In the genomic region with DNA sequence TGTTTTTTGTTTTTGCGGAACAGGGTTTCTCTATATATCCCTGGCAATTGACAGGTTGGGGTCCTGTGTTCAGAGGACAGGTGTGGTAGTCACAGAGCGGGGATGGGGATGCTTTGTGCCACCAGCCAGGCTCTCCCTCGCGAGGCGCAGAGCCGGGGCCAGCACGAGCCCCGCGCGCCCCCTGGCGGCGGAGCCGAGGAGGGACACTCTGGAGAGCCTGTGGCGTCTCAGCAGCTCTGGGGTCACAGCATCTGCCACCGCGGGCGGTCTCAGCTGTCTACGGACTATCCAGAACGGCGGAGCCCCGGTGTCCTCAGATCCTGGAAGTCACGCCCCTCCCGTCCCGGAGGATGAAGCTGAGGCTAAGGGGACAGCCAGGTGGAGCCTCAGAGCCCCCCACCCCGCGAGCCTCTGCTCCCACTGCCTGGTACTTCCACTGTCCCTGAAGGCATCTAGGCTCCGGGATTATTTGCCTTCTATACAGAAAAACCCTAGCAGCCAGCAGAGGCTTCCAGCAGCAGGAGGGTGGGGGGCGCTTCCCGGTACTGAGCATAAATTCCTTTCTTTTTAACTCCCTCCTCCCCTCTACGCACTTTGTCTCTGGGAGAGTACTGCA, we compare ENCODE assay signal across 8 mouse cellular contexts.
A peak's percentile ranks its signal among the peaks of the same experiment; 100 is the strongest.
DNase-seq lines count a peak whose midpoint lies in the region; ATAC-seq and TF ChIP-seq lines count a peak whose summit lies in the region.

No protein-coding gene starts in this region.

- H3K79me2 ChIP-seq in heart, adult 2 months (replicated peaks; ENCODE audit: control insufficient read depth, insufficient read depth, low read length): no peaks in the 10 kb centered on the region

- H3K36me3 ChIP-seq in embryonic facial prominence, embryonic 12.5 days: no peaks in the 10 kb centered on the region
- H3K36me3 ChIP-seq in heart, adult 2 months (ENCODE audit: control insufficient read depth, insufficient read depth, low read length): no peaks in the 10 kb centered on the region
- H3K36me3 ChIP-seq in limb, embryonic 14.5 days (ENCODE audit: control insufficient read depth, insufficient read depth, low read length): no peaks in the 10 kb centered on the region
- no peaks in the 10 kb centered on the region for H3K36me3 ChIP-seq in midbrain, embryonic 16.5 days (ENCODE audit: control insufficient read depth, insufficient read depth, low read length)

- peak; percentile 85 to 88 for DNase-seq in B cell, adult 2 months
- peak; percentile 81 for DNase-seq in adrenal gland, postnatal 25 days
- DNase-seq in heart, adult 2 months: peak; percentile 78 to 83
- DNase-seq in kidney, adult 18-20 months: peak; percentile 70
- DNase-seq in limb, embryonic 14.5 days (ENCODE audit: low spot score): peak; percentile 61
- DNase-seq in spleen, postnatal 10 days (ENCODE audit: low spot score in 2 of 2): peak; percentile 78 to 87

- H3K4me2 ChIP-seq in embryonic facial prominence, embryonic 12.5 days (replicated peaks): peak overlapping the region; percentile 49
- H3K4me2 ChIP-seq in limb, embryonic 14.5 days (replicated peaks; ENCODE audit: low read depth, low read length, severe bottlenecking): peak overlapping the region; percentile 48
- H3K4me2 ChIP-seq in midbrain, embryonic 16.5 days (ENCODE audit: low read length): peak overlapping the region; percentile 56

- H3K27ac ChIP-seq in embryonic facial prominence, embryonic 12.5 days: no peak overlapping the region
- no peak overlapping the region for H3K27ac ChIP-seq in heart, adult 2 months
- H3K27ac ChIP-seq in limb, embryonic 14.5 days (replicated peaks; ENCODE audit: low read depth, low read length): no peak overlapping the region
- H3K27ac ChIP-seq in midbrain, embryonic 16.5 days (ENCODE audit: low read length): no peak overlapping the region

- 0 out of 2 replicates have a peak overlapping the region, but pooled peaks have one; percentile 9 for H3K9ac ChIP-seq in embryonic facial prominence, embryonic 12.5 days
- H3K9ac ChIP-seq in heart, adult 2 months (ENCODE audit: low read depth, low read length): no peak overlapping the region
- peak overlapping the region; percentile 50 for H3K9ac ChIP-seq in limb, embryonic 14.5 days (ENCODE audit: low read depth, low read length, severe bottlenecking)
- H3K9ac ChIP-seq in midbrain, embryonic 16.5 days (ENCODE audit: low read depth, low read length): peak overlapping the region; percentile 39; the same call in 1 of the 2 replicates

- no peaks in the 10 kb centered on the region for H3K9me3 ChIP-seq in embryonic facial prominence, embryonic 12.5 days
- no peaks in the 10 kb centered on the region for H3K9me3 ChIP-seq in limb, embryonic 14.5 days (ENCODE audit: control insufficient read depth, low read length)
- H3K9me3 ChIP-seq in midbrain, embryonic 16.5 days (replicated peaks; ENCODE audit: control insufficient read depth, low read length, poor library complexity, severe bottlenecking): no peaks in the 10 kb centered on the region

- intact Hi-C loops in heart, adult 2 months (cut with DNase I): loop anchor here (2.0 to 5.0 kb wide), 2 partner anchors 113 to 353 kb away; no protein-coding TSS in a partner anchor

- ATAC-seq in embryonic facial prominence, embryonic 12.5 days (ENCODE audit: insufficient number of reproducible peaks, insufficient read depth, low FRiP score, low TSS enrichment): peak; percentile 71
- ATAC-seq in limb, embryonic 14.5 days (ENCODE audit: low FRiP score, low read depth): peak; percentile 82
- ATAC-seq in midbrain, embryonic 16.5 days: peak; percentile 75

- H3K4me3 ChIP-seq in embryonic facial prominence, embryonic 12.5 days: peak overlapping the region; percentile 24
- no peak overlapping the region for H3K4me3 ChIP-seq in heart, adult 2 months
- H3K4me3 ChIP-seq in limb, embryonic 14.5 days (replicated peaks; ENCODE audit: low read length): peak overlapping the region; percentile 17
- H3K4me3 ChIP-seq in midbrain, embryonic 16.5 days (ENCODE audit: low read depth, low read length): peak overlapping the region; percentile 29

- no peaks in the 10 kb centered on the region for H3K27me3 ChIP-seq in embryonic facial prominence, embryonic 12.5 days
- H3K27me3 ChIP-seq in heart, adult 2 months (ENCODE audit: control insufficient read depth, insufficient read depth, low read length): no peaks in the 10 kb centered on the region
- no peaks in the 10 kb centered on the region for H3K27me3 ChIP-seq in limb, embryonic 14.5 days (ENCODE audit: control insufficient read depth, insufficient read depth, low read length)
- H3K27me3 ChIP-seq in midbrain, embryonic 16.5 days (ENCODE audit: control insufficient read depth, insufficient read depth, low read depth, low read length): no peaks in the 10 kb centered on the region

- no peak for TF ChIP-seq POLR2A in heart, adult 2 months (IDR thresholded peaks at IDR 0.05; ENCODE audit: insufficient read depth, low read depth, low read length)
- TF ChIP-seq POLR2A in limb, embryonic 14.5 days (IDR thresholded peaks at IDR 0.05; ENCODE audit: borderline replicate concordance, extremely low read depth, insufficient read depth, insufficient read length): no peak

- 6% methylated on average over 30 of the region's 30 CpGs for WGBS in embryonic facial prominence, embryonic 12.5 days
- WGBS in heart, adult 2 months: 6% methylated on average over 30 of the region's 30 CpGs
- 7% methylated on average over 30 of the region's 30 CpGs for WGBS in limb, embryonic 14.5 days
- WGBS in midbrain, embryonic 16.5 days: 6% methylated on average over 25 of the region's 30 CpGs

- peak; percentile 97 for TF ChIP-seq CTCF in heart, adult 2 months (IDR thresholded peaks at IDR 0.05)

- no peak for TF ChIP-seq EP300 in heart, adult 2 months (IDR thresholded peaks at IDR 0.05; ENCODE audit: insufficient read depth, low read depth, low read length)

- peaks cover 6% of the 10 kb centered on the region; the same call in 1 of the 2 replicates for H3K4me1 ChIP-seq in embryonic facial prominence, embryonic 12.5 days
- no peaks in the 10 kb centered on the region; the same call in 1 of the 2 replicates for H3K4me1 ChIP-seq in heart, adult 2 months (ENCODE audit: control insufficient read depth, insufficient read depth, low read length)
- no peaks in the 10 kb centered on the region for H3K4me1 ChIP-seq in limb, embryonic 14.5 days (ENCODE audit: control insufficient read depth, insufficient read depth, low read length)
- no peaks in the 10 kb centered on the region for H3K4me1 ChIP-seq in midbrain, embryonic 16.5 days (ENCODE audit: control insufficient read depth, insufficient read depth, low read length)
